Mouse (Mus musculus) heart, embryonic 10.5 days (tissue): Measurements from ENCODE around the gene Btnl4. TPM values are rescaled to one million over a fixed set of nuclear protein-coding genes. Genes with fewer than 3 reads are reported as not detected.
"Not testable (repeated sequence)": the region's sequence is repeated elsewhere in the genome, so short reads cannot be mapped to it uniquely, and the experiment has no call there.

Experiments
- DNase-seq: peaks from one replicate; pipeline ENCODE4 v3.0.0-alpha.2; 2017; ENCODE audit warnings: low spot score
- H3K27ac ChIP-seq: fragments of 300-500 bp; sonication (generic); 2 replicates; pipeline ENCODE4 v1.5.1; 2016; ENCODE audit warnings: mild to moderate bottlenecking
- H3K27me3 ChIP-seq: fragments of 300-500 bp; sonication (generic); 2 replicates; pipeline ENCODE4 v1.6.1; 2016; ENCODE audit warnings: mild to moderate bottlenecking; ENCODE audit not compliant: poor library complexity, insufficient read depth, severe bottlenecking
- H3K36me3 ChIP-seq: fragments of 300-500 bp; sonication (generic); 2 replicates; pipeline ENCODE4 v1.6.1; 2016; ENCODE audit warnings: mild to moderate bottlenecking, moderate library complexity
- H3K4me1 ChIP-seq: fragments of 300-500 bp; sonication (generic); 2 replicates; pipeline ENCODE4 v1.6.1; 2016; ENCODE audit warnings: mild to moderate bottlenecking
- H3K4me3 ChIP-seq: fragments of 300-500 bp; sonication (generic); 2 replicates; pipeline ENCODE4 v1.5.1; 2016; ENCODE audit warnings: mild to moderate bottlenecking, moderate library complexity
- H3K9me3 ChIP-seq: fragments of 300-500 bp; sonication (generic); 2 replicates; pipeline ENCODE4 v1.6.1; 2016; ENCODE audit warnings: mild to moderate bottlenecking, moderate library complexity
- WGBS: fragments of 180-500 bp; shearing (Covaris S2); methylation state at CpG from one replicate; pipeline ENCODE4 v1.1.7; 2016; 5-methylcytosine and 5-hydroxymethylcytosine counted together
- polyA plus RNA-seq: library from polyadenylated mRNA; unstranded; fragments of >200 nt; fragmentation: Nextera tagmentation; extraction: Ambion mirVana; gene quantifications from 2 replicates; pipeline ENCODE4 v1.2.1, GENCODE M21; 2016

The Btnl4 gene
- not detected in 2 replicates for polyA plus RNA-seq

- DNase-seq, H3K4me1 ChIP-seq, H3K4me3 ChIP-seq, H3K9me3 ChIP-seq, H3K36me3 ChIP-seq, H3K27me3 ChIP-seq, H3K27ac ChIP-seq: not testable (repeated sequence)
- WGBS = 72% methylated on average over 5 of the region's 5 CpGs
These were observed at the start of gene Btnl4 for GRCm38 (mm10) chr17:34477238-34478013. TSS of gene Btnl4 (minus strand) at chr17:34477318.

DNA sequence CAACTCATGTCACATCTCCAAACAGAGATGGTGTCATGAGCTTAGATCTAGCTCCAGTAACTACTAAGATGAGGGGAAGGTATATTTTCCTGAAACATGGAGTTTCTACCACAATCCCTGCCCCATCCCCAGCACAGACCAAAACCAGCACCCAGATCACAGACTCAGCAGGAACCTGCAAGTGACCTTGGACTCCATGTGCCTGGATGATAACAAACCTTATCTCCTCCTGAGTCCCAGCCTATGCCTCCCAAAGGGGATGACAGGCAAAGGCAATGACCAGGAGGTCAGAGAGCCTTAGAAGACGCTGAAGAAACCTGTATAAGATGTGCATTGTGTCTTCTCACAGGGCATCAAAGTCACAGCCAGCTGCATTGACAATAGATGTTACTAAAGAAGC lies 41.9 kb upstream of the Btnl4 start:
- no peaks in the 10 kb centered on the region for H3K4me1 ChIP-seq
- H3K36me3 ChIP-seq = no peaks in the 10 kb centered on the region
- H3K27me3 ChIP-seq = 0 out of 2 replicates have a peak, but pooled peaks cover 5% of the 10 kb centered on the region
- 50% methylated on average over 1 of the region's 1 CpGs for WGBS
- peak; percentile 11 for DNase-seq
- H3K4me3 ChIP-seq = no peak overlapping the region
- no peaks in the 10 kb centered on the region for H3K9me3 ChIP-seq
- H3K27ac ChIP-seq = no peak overlapping the region

- not testable (repeated sequence) for H3K27me3 ChIP-seq, H3K9me3 ChIP-seq, H3K36me3 ChIP-seq, H3K4me3 ChIP-seq, H3K4me1 ChIP-seq, H3K27ac ChIP-seq
- peak; percentile 13 for DNase-seq
- 70% methylated on average over 3 of the region's 3 CpGs for WGBS
These were observed 41.5 kb upstream of the Btnl4 start for GRCm38 (mm10) chr17:34518571-34518970.

- DNase-seq = peak; percentile 54
- H3K27me3 ChIP-seq = 0 out of 2 replicates have a peak, but pooled peaks cover 5% of the 10 kb centered on the region
- no peaks in the 10 kb centered on the region for H3K4me1 ChIP-seq
- no peaks in the 10 kb centered on the region for H3K36me3 ChIP-seq
- no peak overlapping the region for H3K4me3 ChIP-seq
- 85% methylated on average over 4 of the region's 4 CpGs for WGBS
- no peak overlapping the region for H3K27ac ChIP-seq
- H3K9me3 ChIP-seq = no peaks in the 10 kb centered on the region
These were observed 40.7 kb upstream of the Btnl4 start for GRCm38 (mm10) chr17:34517795-34518194.

DNA sequence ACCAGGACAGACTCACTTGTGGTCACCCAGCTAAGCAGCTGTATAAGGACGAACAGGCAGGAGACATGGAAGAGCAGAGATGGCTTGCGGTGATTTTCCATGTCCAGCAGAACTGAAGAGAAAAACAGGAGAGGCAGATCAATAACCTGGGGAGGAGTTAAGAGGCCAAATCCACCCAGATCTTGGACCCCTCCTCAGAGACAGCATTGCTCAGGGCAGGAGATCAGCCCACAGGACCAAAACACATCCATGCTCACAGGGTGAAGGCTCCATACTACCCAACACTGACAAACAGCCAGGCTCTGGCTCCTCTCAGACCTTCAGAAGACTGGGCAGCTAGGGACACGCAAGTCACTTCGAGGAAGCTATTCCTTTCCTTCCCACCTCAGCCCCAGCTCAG lies 40.1 kb upstream of the Btnl4 start, which contains the start of gene Btnl6:
Gene Btnl6, minus strand, starts transcription at position 101 of the 400 bp plus-strand sequence.
- peak; percentile 22 for DNase-seq
- WGBS = 88% methylated on average over 4 of the region's 4 CpGs
- H3K27me3 ChIP-seq = 0 out of 2 replicates have a peak, but pooled peaks cover 5% of the 10 kb centered on the region

GRCm38 (mm10) chr17:34516514-34516913 lies 39.4 kb upstream of the Btnl4 start:
- 71% methylated on average over 2 of the region's 2 CpGs for WGBS

More for the DNA sequence above, 40.1 kb upstream of the Btnl4 start, which contains the start of gene Btnl6:
- H3K27ac ChIP-seq = no peak within 1 kb of the TSS
- H3K4me1 ChIP-seq = no peaks in the 10 kb centered on the region
- H3K36me3 ChIP-seq = no peaks in the 10 kb centered on the region
- no peak within 1 kb of the TSS for H3K4me3 ChIP-seq
- no peaks in the 10 kb centered on the region for H3K9me3 ChIP-seq

GRCm38 (mm10) chr17:34511723-34512122 lies 34.6 kb upstream of the Btnl4 start:
- not testable (repeated sequence) for H3K4me3 ChIP-seq, H3K4me1 ChIP-seq, H3K36me3 ChIP-seq, H3K9me3 ChIP-seq, H3K27me3 ChIP-seq, H3K27ac ChIP-seq
- DNase-seq = peak; percentile 54
- 29% methylated on average over 1 of the region's 1 CpGs for WGBS

More at GRCm38 (mm10) chr17:34516514-34516913, 39.4 kb upstream of the Btnl4 start:
- Histone ChIP-seq H3K36me3 (no peaks in the 10 kb centered on the region), H3K27ac (no peak overlapping the region), H3K4me3 (no peak overlapping the region), H3K4me1 (no peaks in the 10 kb centered on the region), H3K9me3 (no peaks in the 10 kb centered on the region), H3K27me3 (0 out of 2 replicates have a peak, but pooled peaks cover 5% of the 10 kb centered on the region)
- DNase-seq = peak; percentile 61

DNA sequence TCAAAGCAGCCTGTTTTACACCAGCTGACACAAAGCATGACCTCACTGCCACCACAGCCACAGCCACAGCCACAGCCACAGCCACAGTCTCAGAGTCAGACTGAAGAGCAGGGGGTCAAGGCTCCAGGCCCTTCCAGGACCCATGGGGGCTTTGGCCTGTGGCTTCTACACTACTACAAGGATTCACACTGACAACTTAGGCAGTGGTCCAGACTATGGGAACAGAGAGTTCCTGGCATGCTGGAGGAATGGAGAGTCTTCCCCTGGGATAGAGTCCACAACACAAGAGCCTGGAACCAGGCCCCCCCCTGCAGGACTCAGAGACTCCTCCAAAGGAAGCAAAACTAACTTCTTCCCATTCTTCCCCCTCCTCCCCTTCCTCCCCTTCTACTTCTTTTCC lies 30.5 kb upstream of the Btnl4 start:
- Histone ChIP-seq H3K27ac (no peak overlapping the region), H3K27me3 (no peaks in the 10 kb centered on the region), H3K4me3 (no peak overlapping the region), H3K9me3 (no peaks in the 10 kb centered on the region), H3K36me3 (no peaks in the 10 kb centered on the region), H3K4me1 (no peaks in the 10 kb centered on the region)
- peak; percentile 22 for DNase-seq

GRCm38 (mm10) chr17:34497726-34498125 lies 20.6 kb upstream of the Btnl4 start:
- not testable (repeated sequence) for H3K4me1 ChIP-seq, H3K9me3 ChIP-seq, H3K27ac ChIP-seq, H3K36me3 ChIP-seq, H3K4me3 ChIP-seq, H3K27me3 ChIP-seq
- 55% methylated on average over 4 of the region's 4 CpGs for WGBS
- peak; percentile 13 for DNase-seq

- H3K4me1 ChIP-seq, DNase-seq, H3K9me3 ChIP-seq, H3K36me3 ChIP-seq, H3K27me3 ChIP-seq, H3K4me3 ChIP-seq, H3K27ac ChIP-seq: not testable (repeated sequence)
- 84% methylated on average over 3 of the region's 3 CpGs for WGBS
These were observed 20.2 kb upstream of the Btnl4 start for GRCm38 (mm10) chr17:34497319-34497718.

- Histone ChIP-seq H3K36me3 (no peaks in the 10 kb centered on the region), H3K27me3 (no peaks in the 10 kb centered on the region)
These were observed 19.4 kb upstream of the Btnl4 start for GRCm38 (mm10) chr17:34496539-34496938.

GRCm38 (mm10) chr17:34495156-34495555 lies 18.0 kb upstream of the Btnl4 start:
- not testable (repeated sequence) for H3K4me3 ChIP-seq, H3K36me3 ChIP-seq, H3K27me3 ChIP-seq, H3K9me3 ChIP-seq, H3K4me1 ChIP-seq, H3K27ac ChIP-seq
- peak; percentile 54 for DNase-seq
- 74% methylated on average over 2 of the region's 2 CpGs for WGBS

More at GRCm38 (mm10) chr17:34496539-34496938, 19.4 kb upstream of the Btnl4 start:
- no peak overlapping the region for H3K27ac ChIP-seq
- H3K9me3 ChIP-seq = no peaks in the 10 kb centered on the region
- 51% methylated on average over 2 of the region's 2 CpGs for WGBS
- no peaks in the 10 kb centered on the region for H3K4me1 ChIP-seq
- no peak overlapping the region for H3K4me3 ChIP-seq
- DNase-seq = peak; percentile 47

DNA sequence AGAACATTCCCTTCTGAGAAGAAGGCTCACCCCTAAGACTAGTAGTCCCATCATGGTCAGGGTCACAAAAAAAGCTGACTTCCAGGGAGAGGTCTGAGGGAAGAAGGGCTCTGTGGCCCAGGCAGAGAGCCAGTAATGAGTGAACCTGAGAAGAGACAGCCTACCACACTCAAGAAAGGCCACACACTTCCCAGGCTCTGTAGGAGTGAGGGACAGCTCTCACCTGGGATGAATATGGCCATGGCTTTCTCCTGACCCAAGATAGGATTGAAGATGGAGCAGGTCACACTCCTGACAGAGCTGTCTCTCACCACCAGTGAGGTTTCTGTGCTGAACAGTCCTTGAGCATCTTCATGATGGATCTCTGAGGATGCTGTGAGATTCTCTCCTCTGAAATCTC lies 15.7 kb upstream of the Btnl4 start:
- H3K4me3 ChIP-seq = no peak overlapping the region
- H3K9me3 ChIP-seq = no peaks in the 10 kb centered on the region
- no peaks in the 10 kb centered on the region for H3K4me1 ChIP-seq
- H3K27me3 ChIP-seq = no peaks in the 10 kb centered on the region
- peak; percentile 52 for DNase-seq
- no peak overlapping the region for H3K27ac ChIP-seq
- no peaks in the 10 kb centered on the region for H3K36me3 ChIP-seq
